Mouse (Mus musculus): ENCODE results near the gene Arcn1. TPM values are rescaled to one million over a fixed set of nuclear protein-coding genes. Genes with fewer than 3 reads are reported as not detected.

The Arcn1 gene
- 90.7 TPM for polyA plus RNA-seq (2017; shearing (Covaris generic))

DNA sequence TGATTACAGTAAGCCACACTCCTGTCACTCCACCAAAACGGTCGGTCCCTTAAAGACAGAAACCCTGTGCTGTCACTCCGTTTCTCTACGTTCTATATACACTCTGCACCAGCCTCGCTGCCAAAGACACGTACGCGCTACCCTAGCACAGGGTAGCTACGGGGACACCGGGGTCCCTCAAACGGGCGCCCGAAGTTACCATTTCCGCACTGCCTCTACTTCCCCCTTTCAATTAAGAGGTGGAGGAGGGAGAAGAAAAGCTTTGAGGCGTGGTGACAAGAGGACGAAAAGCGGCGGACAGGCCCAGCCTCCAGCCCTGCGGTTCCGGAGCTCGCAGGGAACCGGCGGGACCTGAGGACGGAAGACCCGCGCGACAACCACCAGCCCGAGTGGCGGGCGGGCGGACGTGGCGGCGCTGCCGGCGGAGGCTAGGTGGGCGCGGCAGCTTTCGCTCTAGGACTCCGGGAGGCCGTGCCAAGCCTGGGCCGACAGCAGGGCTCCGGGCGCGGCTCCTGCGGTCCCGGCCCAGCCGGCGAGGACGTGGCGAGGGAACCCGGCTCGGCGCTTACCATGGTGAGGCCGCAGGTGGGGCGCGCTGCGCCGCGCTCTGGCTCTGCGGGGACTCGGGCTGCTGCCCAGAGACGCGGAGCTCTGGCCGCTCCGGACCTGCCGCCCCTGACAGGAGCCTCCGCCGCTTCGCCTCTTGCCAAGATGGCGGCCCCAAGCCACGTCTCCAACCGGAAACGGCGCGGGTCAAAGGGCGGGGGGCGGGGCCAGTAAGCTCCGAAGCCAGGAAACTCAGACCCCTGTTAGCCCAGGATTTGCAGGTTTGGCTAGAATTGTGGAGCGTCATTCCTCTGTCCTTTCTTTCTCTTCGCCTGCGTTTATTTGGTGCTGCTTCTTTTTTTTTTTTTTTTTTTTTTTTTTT, at the start of gene Arcn1, which contains the start of gene Ift46:
Arcn1 (minus strand) TSS at position 745 of the 928 bp plus-strand sequence.
Ift46 (plus strand) TSS at position 808 of the 928 bp plus-strand sequence.

GRCm38 (mm10) chr9:44802808-44803450, 35.3 kb upstream of the Arcn1 start, which contains the start of gene Ttc36:
Ttc36 (minus strand) TSS chr9:44803072.

DNA sequence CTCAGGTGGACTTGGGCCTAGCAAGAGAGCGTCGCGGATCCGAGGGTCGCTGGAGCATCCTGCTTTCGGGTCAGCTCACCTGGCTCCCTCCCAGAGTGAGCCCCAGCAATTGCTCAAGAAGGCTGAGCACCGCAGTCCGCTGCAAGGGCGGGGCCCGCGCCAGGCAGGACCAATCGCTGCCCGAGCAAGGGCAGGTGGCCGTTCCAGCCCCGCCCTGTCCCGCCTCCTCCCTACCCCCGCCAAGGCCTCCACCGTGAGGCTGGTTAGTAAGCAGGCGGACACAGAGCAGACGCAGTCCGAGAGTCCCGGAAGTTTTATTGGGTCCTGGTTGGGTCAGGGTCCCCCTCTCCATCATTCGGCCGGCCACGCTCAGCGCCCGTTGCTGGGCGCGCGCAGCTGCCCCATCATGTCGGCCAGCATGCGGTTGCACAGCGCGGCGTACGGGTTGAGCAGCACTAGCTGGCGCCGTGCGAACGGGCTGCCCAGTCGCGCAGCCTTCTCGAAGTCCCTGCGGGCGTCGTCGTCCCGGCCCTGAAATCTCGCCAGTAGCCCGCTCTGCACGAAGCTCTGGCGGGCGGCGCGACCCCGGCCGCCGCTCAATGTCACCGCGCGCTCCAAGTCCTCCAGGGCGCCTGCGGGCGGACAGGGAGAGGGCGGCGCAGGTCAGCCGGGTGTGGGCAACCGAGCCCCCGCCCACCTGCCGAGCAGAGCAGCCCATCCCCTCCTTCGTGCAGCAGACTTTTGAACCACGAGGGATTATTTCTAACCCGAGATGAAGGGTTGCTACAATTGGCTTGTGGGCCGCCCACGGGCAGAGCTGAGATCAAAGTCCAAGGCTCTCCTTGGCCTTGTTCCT, 31.7 kb upstream of the Arcn1 start, which contains the start of gene Tmem25:
Tmem25 (minus strand) TSS at position 206 of the 856 bp plus-strand sequence.

GRCm38 (mm10) chr9:44734524-44735494, 32.8 kb downstream of the Arcn1 start, which contains the start of gene Phldb1:
Phldb1 (minus strand) TSS chr9:44735198.

Other genes starting within 250 kb of the Arcn1 start
- 93.5 TPM for gene Cxcr5, start 206.0 kb downstream of the Arcn1 start, polyA plus RNA-seq (2017; shearing (Covaris generic))
- 51.6 TPM for gene Ddx6, start 163.0 kb downstream of the Arcn1 start, polyA plus RNA-seq (2017; shearing (Covaris generic))
- not detected for gene Treh, start 94.6 kb downstream of the Arcn1 start, polyA plus RNA-seq (2017; shearing (Covaris generic))
- 0.89 TPM for gene Phldb1, start 32.6 kb downstream of the Arcn1 start, polyA plus RNA-seq (2017; shearing (Covaris generic))
- 47.3 TPM for gene Ift46, start 63 bp upstream of the Arcn1 start, polyA plus RNA-seq (2017; shearing (Covaris generic))
- gene Tmem25, start 31.5 kb upstream of the Arcn1 start, polyA plus RNA-seq (2017; shearing (Covaris generic)), result 0.48 TPM
- not detected for gene Ttc36, start 35.2 kb upstream of the Arcn1 start, polyA plus RNA-seq (2017; shearing (Covaris generic))
- 22.1 TPM for gene Kmt2a, start 113.5 kb upstream of the Arcn1 start, polyA plus RNA-seq (2017; shearing (Covaris generic))
- 408 TPM for gene Atp5l, start 152.9 kb upstream of the Arcn1 start, polyA plus RNA-seq (2017; shearing (Covaris generic))
- gene Ube4a, start 197.8 kb upstream of the Arcn1 start, polyA plus RNA-seq (2017; shearing (Covaris generic)), result 58.4 TPM
- gene Cd3g, start 212.6 kb upstream of the Arcn1 start, polyA plus RNA-seq (2017; shearing (Covaris generic)), result 1,544 TPM
- 1,135 TPM for gene Cd3d, start 213.9 kb upstream of the Arcn1 start, polyA plus RNA-seq (2017; shearing (Covaris generic))
- gene Cd3e, start 241.8 kb upstream of the Arcn1 start, polyA plus RNA-seq (2017; shearing (Covaris generic)), result 1,627 TPM

Measured in CD4-positive, CD25-positive, alpha-beta regulatory T cell, adult 9 weeks (primary cell).